Mouse (Mus musculus) liver, embryonic 12.5 days (tissue): ENCODE results near the gene Kcnn3. TPM values are rescaled to one million over a fixed set of nuclear protein-coding genes. Genes with fewer than 3 reads are reported as not detected.

Experiments
- ATAC-seq: fragments of 200-750 bp; cut with Nextera tagmentation; 2 replicates; pipeline ENCODE4 v1.8.0; 2017; ENCODE audit warnings: moderate number of reproducible peaks, mild to moderate bottlenecking, moderate library complexity
- H3K27ac ChIP-seq: fragments of 300-500 bp; sonication (generic); 2 replicates; pipeline ENCODE4 v1.5.1; 2016; ENCODE audit warnings: mild to moderate bottlenecking
- H3K27me3 ChIP-seq: fragments of 300-500 bp; sonication (generic); replicated peaks from 2 replicates; pipeline ENCODE4 v1.6.1; 2016; ENCODE audit warnings: mild to moderate bottlenecking, moderate library complexity
- H3K36me3 ChIP-seq: fragments of 300-500 bp; sonication (generic); 2 replicates; pipeline ENCODE4 v1.6.1; 2016; ENCODE audit warnings: mild to moderate bottlenecking, moderate library complexity
- H3K4me1 ChIP-seq: fragments of 300-500 bp; sonication (generic); 2 replicates; pipeline ENCODE4 v1.6.1; 2016
- H3K4me2 ChIP-seq: fragments of 300-500 bp; sonication (generic); 2 replicates; pipeline ENCODE4 v1.6.1; 2016; ENCODE audit warnings: mild to moderate bottlenecking, moderate library complexity
- H3K4me3 ChIP-seq: fragments of 300-500 bp; sonication (generic); 2 replicates; pipeline ENCODE4 v1.5.1; 2016; ENCODE audit warnings: mild to moderate bottlenecking, moderate library complexity
- H3K9ac ChIP-seq: fragments of 300-500 bp; sonication (generic); 2 replicates; pipeline ENCODE4 v1.6.1; 2016; ENCODE audit warnings: mild to moderate bottlenecking, moderate library complexity
- H3K9me3 ChIP-seq: fragments of 300-500 bp; sonication (generic); replicated peaks from 2 replicates; pipeline ENCODE4 v1.6.1; 2016; ENCODE audit warnings: mild to moderate bottlenecking, moderate library complexity
- WGBS: fragments of 180-500 bp; shearing (Covaris S2); methylation state at CpG from one replicate; pipeline ENCODE4 v1.1.7; 2016; ENCODE audit not compliant: insufficient replicate concordance; 5-methylcytosine and 5-hydroxymethylcytosine counted together
- polyA plus RNA-seq: library from polyadenylated mRNA; unstranded; fragments of >200 nt; fragmentation: Nextera tagmentation; extraction: Ambion mirVana; gene quantifications from 2 replicates; pipeline ENCODE4 v1.2.1, GENCODE M21; 2016

The Kcnn3 gene
- polyA plus RNA-seq, 1 experiment from 2014 or later, result not detected

DNA sequence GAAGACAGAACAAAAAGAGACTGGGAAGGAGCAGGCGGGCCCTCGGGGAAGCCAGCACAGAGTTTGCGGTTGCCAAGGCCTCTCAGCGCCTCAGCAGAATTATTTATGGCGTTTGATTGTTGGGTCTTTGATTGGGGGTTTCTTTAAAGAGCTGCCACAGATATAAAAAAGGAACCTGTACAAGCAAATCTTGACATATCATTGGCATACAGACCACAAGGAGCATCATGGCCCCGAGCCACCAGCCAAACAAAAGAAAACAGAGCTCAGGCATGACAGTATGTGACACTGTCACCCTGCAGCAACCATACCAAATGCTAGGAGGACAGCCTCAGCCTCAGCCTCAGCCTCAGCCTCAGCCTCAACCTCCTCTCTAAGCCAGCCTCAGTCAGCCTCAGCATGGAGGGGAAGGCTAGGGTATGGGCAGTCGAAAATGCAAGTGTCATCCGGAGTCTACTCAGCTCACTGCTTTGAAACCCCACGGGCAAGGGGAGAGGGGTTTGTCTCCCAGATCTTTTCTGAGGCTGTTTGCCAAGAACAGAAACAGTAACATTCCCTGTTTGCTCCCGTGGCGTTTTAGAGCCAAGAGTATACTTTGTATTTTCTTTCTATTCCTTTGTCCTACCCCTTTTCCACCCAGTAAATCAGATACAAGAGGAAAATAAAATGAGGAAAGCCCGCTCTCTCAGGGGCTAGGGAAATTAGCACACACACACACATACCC lies 133.4 kb downstream of the Kcnn3 start:
- no peaks in the 10 kb centered on the region for H3K36me3 ChIP-seq
- H3K27me3 ChIP-seq, result peaks cover 3% of the 10 kb centered on the region
- no peak for ATAC-seq
- no peak overlapping the region for H3K4me3 ChIP-seq
- H3K9me3 ChIP-seq, result no peaks in the 10 kb centered on the region
- H3K27ac ChIP-seq, result no peak overlapping the region
- 60% methylated on average over 12 of the region's 12 CpGs for WGBS
- H3K4me2 ChIP-seq, result no peak overlapping the region
- no peak overlapping the region for H3K9ac ChIP-seq
- H3K4me1 ChIP-seq, result no peaks in the 10 kb centered on the region

DNA sequence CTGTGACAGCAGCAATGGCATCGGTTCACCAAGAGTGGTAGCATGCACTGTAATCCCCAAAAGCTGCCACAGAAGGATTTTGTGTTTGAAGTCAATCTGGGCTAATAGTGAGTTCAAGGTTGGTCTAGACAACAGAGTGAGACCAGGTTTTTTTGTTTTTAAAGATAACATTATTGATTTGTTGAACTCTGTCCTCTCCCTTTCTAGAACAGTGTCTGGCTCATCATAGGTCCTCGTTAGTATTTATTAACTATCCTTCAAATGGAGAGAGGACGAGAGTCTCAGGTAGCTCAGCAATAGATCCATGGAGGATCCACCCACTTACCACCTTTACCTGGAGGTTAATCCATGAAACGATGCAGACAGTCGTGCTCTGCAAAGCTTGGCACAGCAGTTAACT lies 137.1 kb downstream of the Kcnn3 start:
- Histone ChIP-seq H3K4me1 (no peaks in the 10 kb centered on the region), H3K4me2 (no peak overlapping the region), H3K4me3 (no peak overlapping the region), H3K9me3 (no peaks in the 10 kb centered on the region), H3K9ac (no peak overlapping the region), H3K27ac (no peak overlapping the region), H3K27me3 (no peaks in the 10 kb centered on the region), H3K36me3 (no peaks in the 10 kb centered on the region)
- ATAC-seq, result no peak
- WGBS, result 56% methylated on average over 5 of the region's 5 CpGs

DNA sequence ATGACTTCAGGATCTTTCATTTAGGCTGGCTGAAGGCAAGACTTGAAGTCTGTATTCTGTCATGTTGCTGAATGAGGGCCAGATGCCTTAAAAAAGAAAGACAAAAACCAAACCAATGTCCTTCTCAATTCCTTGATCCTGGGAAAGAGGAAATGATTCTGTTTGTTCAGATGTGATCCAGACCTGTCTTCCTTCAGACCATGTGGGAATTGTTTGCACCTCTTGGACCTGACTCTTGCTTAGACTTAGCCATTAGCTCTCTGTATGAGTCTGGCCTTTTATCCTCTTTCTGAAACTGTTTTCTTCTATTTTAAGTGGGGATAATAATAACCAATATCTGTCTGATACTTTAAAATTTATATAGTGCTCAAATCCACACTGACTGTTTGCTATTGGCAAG lies 138.5 kb downstream of the Kcnn3 start:
- H3K27ac ChIP-seq, result no peak overlapping the region
- no peak for ATAC-seq
- no peaks in the 10 kb centered on the region for H3K36me3 ChIP-seq
- no peaks in the 10 kb centered on the region for H3K4me1 ChIP-seq
- H3K27me3 ChIP-seq, result no peaks in the 10 kb centered on the region; the same call in 1 of the 2 replicates
- no peak overlapping the region for H3K4me3 ChIP-seq
- H3K9me3 ChIP-seq, result no peaks in the 10 kb centered on the region
- no peak overlapping the region for H3K4me2 ChIP-seq
- no peak overlapping the region for H3K9ac ChIP-seq

DNA sequence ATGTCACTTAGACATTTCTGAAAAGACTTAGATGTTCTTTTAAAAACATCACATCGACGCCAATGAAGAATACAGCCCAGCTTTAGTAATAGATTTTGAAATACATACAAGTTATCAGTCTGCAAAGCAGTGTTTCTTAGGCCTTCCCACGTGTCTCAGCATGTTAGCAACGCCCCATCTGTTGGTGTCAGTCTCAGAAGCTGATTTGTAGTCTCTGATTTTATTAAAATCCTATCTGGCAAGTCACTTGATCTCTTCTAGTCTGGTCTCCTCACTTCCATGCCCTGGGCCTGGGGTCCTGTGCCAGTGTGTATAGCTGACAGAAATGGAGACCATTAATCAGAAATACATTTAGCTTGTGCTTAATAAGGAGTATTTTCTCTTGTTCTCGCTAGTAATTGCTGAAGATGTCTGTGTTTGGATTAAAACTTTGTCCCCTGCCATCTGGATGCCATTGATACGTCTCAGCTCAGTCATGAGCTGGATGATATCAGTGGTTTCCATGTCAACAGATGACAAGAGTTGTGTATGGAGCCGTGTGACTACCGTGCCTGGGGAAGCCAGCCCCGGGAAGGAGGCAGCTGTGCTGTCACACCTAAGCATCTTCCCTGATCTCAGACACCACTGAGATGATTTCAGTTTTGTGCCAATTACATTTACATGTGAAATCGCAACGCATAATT lies 140.1 kb downstream of the Kcnn3 start:
- Histone ChIP-seq H3K4me2 (no peak overlapping the region), H3K9me3 (no peaks in the 10 kb centered on the region), H3K4me3 (no peak overlapping the region), H3K27me3 (peaks cover 8% of the 10 kb centered on the region; the same call in 1 of the 2 replicates), H3K27ac (no peak overlapping the region), H3K4me1 (0 out of 2 replicates have a peak, but pooled peaks cover 2% of the 10 kb centered on the region), H3K9ac (no peak overlapping the region), H3K36me3 (no peaks in the 10 kb centered on the region)
- WGBS, result 52% methylated on average over 11 of the region's 11 CpGs
- no peak for ATAC-seq

DNA sequence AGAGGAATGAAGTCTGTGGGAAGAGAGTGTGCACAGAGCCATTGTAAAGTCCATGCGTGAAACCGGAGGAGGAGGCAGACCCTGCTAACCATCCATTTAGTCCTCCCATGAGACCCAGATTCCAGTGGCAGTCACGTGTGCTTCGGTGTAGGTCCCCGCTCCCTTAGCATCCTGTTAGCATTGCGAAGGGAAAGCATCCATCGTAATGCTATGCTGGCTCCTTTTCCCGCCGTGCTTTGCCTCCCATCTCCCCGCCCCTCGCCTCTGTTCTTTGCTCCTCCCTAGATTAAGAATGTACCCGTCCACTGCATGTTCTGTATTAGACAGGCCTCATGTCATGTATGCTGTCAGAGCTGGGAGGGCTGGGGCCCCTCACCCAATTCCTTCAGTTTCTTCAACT lies 144.8 kb downstream of the Kcnn3 start:
- peaks cover 21% of the 10 kb centered on the region; the same call in 1 of the 2 replicates for H3K27me3 ChIP-seq
- H3K4me1 ChIP-seq, result 0 out of 2 replicates have a peak, but pooled peaks cover 3% of the 10 kb centered on the region
- no peak overlapping the region for H3K27ac ChIP-seq
- H3K9ac ChIP-seq, result no peak overlapping the region
- 55% methylated on average over 12 of the region's 12 CpGs for WGBS
- no peak for ATAC-seq
- H3K4me2 ChIP-seq, result no peak overlapping the region
- H3K9me3 ChIP-seq, result no peaks in the 10 kb centered on the region
- no peak overlapping the region for H3K4me3 ChIP-seq
- no peaks in the 10 kb centered on the region for H3K36me3 ChIP-seq

DNA sequence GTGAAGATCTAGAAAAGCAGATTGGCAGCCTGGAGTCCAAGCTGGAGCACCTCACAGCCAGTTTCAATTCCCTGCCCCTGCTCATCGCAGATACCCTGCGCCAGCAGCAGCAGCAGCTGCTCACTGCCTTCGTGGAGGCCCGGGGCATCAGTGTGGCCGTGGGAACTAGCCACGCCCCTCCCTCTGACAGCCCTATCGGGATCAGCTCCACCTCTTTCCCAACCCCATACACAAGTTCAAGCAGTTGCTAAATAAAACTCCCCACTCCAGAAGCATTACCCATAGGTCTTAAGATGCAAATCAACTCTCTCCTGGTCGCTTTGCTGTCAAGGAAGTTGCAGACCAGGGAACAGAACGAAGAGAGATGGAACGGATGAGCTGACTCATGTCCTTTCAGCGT lies 147.2 kb downstream of the Kcnn3 start:
- 0 out of 2 replicates have a peak, but pooled peaks cover 3% of the 10 kb centered on the region for H3K4me1 ChIP-seq
- no peaks in the 10 kb centered on the region for H3K9me3 ChIP-seq
- no peak for ATAC-seq
- no peaks in the 10 kb centered on the region for H3K36me3 ChIP-seq
- no peak overlapping the region for H3K4me2 ChIP-seq
- no peak overlapping the region for H3K27ac ChIP-seq
- no peak overlapping the region for H3K4me3 ChIP-seq
- H3K27me3 ChIP-seq, result peaks cover 21% of the 10 kb centered on the region; the same call in 1 of the 2 replicates
- no peak overlapping the region for H3K9ac ChIP-seq
- 25% methylated on average over 11 of the region's 11 CpGs for WGBS

DNA sequence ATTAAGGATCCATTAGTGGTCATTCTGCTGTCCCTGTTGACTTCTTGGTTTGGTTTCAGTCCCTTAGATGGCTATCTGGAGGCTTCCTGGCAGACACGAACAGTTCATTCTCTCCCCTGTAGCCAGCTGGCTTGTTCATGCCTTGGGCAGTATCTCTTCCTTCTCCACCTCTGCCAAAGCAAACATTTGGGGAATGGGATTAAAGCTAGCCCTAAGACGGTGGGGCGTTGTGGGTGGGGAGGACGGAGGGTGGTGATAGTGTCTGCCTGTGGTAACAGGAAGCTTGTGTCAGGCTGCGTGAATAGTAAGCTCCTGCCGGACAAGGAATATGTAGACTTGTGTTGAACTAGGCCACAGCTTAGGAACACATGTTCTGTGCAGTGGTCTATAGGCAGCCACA lies 151.4 kb downstream of the Kcnn3 start:
- H3K9ac ChIP-seq, result no peak overlapping the region
- no peak for ATAC-seq
- 48% methylated on average over 6 of the region's 6 CpGs for WGBS
- 0 out of 2 replicates have a peak, but pooled peaks cover 9% of the 10 kb centered on the region for H3K27me3 ChIP-seq
- no peaks in the 10 kb centered on the region for H3K36me3 ChIP-seq
- H3K4me3 ChIP-seq, result no peak overlapping the region
- H3K4me1 ChIP-seq, result no peaks in the 10 kb centered on the region
- no peaks in the 10 kb centered on the region for H3K9me3 ChIP-seq
- H3K27ac ChIP-seq, result no peak overlapping the region
- no peak overlapping the region for H3K4me2 ChIP-seq

DNA sequence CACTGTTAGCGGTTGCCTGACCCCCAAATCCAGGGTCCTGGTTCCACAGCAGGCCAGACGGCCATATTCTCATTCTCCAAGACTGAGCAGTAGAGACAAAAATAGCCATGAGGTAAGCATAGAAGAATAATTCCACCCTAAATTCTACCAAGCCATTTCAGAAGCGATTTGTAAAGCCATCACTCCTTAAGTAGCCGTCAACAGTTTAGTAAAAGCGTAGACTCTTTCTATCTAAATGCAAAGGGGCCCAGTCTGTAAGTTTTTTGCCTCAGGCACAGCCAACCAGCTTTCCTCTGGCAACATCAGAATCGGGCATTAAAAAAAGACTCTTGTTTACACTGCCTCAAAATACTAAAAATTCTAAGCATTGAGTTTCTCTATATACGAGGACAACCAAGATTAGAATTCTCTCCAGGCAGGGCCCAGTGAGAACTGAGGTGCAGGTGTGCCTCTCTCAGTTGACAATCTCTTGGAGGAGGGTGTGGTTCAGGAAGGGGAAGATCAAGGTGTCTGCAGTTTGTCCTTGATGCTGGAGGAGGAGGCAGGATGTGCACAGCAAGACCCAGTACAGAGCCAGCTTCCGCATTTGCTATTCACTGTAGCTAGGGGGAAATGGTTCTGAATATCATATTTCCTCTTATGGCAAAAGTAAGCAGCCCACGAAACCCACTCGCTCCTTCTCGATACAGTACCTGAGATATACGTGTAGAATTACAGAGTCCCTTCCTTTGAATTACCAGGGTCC lies 152.8 kb downstream of the Kcnn3 start:
- Histone ChIP-seq H3K4me2 (no peak overlapping the region), H3K36me3 (no peaks in the 10 kb centered on the region), H3K27ac (no peak overlapping the region), H3K27me3 (0 out of 2 replicates have a peak, but pooled peaks cover 8% of the 10 kb centered on the region), H3K4me3 (no peak overlapping the region), H3K9ac (no peak overlapping the region), H3K9me3 (no peaks in the 10 kb centered on the region), H3K4me1 (no peaks in the 10 kb centered on the region)
- ATAC-seq, result no peak
- WGBS, result 66% methylated on average over 12 of the region's 12 CpGs

DNA sequence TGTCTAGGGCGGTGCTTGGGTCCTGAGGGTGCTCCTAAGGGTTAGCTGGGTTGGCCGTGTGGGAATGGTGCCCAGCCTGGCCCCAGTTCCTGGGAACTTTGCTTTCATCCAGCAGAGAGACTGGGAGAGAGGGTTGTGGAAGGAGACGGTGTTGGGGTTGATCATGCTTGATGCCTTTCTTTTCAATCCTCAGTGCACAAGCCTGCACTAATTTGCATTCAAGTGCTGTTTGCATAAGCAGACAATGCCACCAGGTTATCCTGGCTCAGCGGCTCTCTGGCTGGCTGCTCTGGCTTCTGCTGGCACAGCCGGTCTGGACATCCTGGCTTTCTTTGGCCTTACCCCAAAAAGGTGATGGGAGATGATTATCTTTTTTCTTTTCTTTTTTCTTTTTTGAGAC lies 157.7 kb downstream of the Kcnn3 start:
- no peak for ATAC-seq
- Histone ChIP-seq H3K36me3 (no peaks in the 10 kb centered on the region), H3K4me1 (no peaks in the 10 kb centered on the region), H3K27me3 (peaks cover 17% of the 10 kb centered on the region), H3K27ac (no peak overlapping the region), H3K9ac (no peak overlapping the region), H3K9me3 (no peaks in the 10 kb centered on the region), H3K4me2 (no peak overlapping the region), H3K4me3 (no peak overlapping the region)
- WGBS, result 70% methylated on average over 5 of the region's 5 CpGs

DNA sequence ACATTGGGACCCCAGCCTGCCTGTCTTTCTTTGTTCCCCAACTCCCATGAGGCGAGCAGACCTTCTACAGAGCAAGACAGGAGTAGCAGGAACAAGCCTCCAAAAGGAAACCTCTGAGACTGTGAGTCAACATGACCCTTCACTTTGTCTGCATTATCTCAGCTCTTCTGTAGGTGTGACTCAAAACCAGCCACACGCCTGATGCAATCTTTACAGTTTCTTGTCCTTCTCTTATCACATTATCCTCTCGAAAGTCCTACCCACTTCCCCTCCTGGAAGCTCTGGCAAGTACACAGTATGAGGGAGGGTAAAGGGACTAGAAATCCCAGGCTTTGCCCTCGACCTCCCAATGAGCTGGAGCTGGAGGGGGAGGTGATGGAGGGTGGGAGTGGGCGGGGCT lies 166.1 kb downstream of the Kcnn3 start:
- Histone ChIP-seq H3K9ac (no peak overlapping the region), H3K4me2 (no peak overlapping the region), H3K4me3 (no peak overlapping the region), H3K36me3 (no peaks in the 10 kb centered on the region), H3K27ac (no peak overlapping the region), H3K9me3 (0 out of 2 replicates have a peak, but pooled peaks cover 4% of the 10 kb centered on the region), H3K27me3 (peaks cover 51% of the 10 kb centered on the region), H3K4me1 (no peaks in the 10 kb centered on the region)
- 13% methylated on average over 5 of the region's 5 CpGs for whole genome bisulfite sequencing
- ATAC-seq, result no peak

DNA sequence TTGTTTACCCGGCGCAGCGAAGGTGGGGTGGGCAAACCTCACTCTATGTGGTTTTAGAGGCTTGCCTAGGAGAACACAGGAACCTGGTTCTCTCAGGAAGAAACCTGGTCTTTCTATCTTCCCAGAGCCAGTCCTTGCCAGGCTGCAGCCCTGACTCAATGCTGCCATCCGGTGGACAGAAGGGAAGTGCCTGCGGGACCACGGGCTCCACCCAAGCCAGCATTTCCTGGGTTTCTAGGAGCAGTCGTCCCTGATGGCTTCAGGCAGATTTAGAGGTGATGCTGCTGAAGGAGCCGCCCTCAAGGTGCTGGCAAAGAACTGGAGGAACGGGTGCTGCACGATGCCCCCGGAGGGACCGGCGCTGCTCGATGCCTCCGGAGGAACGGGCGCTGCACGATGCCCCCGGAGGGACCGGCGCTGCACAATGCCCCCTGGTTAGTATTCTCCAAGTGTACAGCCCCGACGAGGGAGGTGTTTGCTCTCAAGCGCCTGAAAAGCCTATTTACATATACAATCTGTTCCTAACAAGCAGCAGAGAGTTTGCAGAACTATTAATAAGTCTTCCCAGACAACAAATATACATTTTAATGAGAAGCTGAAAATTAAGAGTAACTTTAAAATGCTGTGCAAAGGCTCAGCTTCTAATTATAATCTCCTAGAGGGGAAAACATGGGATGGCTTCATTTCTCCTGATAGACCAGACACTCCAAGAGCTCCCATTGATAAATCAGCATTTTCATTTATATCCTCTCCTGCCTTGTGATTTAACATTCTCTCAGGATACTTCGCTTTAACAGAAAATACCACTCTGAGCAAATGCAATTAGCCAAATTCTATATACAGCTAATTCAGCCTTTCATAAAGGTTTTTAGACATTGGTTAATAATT lies 169.0 kb downstream of the Kcnn3 start:
- Histone ChIP-seq H3K27me3 (peaks cover 32% of the 10 kb centered on the region), H3K36me3 (no peaks in the 10 kb centered on the region), H3K4me1 (no peaks in the 10 kb centered on the region), H3K4me3 (peak overlapping the region; percentile 38), H3K9me3 (0 out of 2 replicates have a peak, but pooled peaks cover 4% of the 10 kb centered on the region), H3K27ac (no peak overlapping the region), H3K9ac (peak overlapping the region; percentile 35; the same call in 1 of the 2 replicates), H3K4me2 (peak overlapping the region; percentile 58)
- ATAC-seq, result no peak; the same call in 1 of the 2 replicates
- WGBS, result 9% methylated on average over 25 of the region's 25 CpGs
